Mouse (Mus musculus): ENCODE measurements around the gene 1110059E24Rik. TPM values are rescaled to one million over a fixed set of nuclear protein-coding genes. Genes with fewer than 3 reads are reported as not detected.

1110059E24Rik gene
- polyA plus RNA-seq, 1 experiment from 2014 or later, result 36.6 TPM

GRCm38 (mm10) chr19:21611725-21612575 is 40.8 kb downstream of the 1110059E24Rik start:
- no peak overlapping the region for H3K4me2 ChIP-seq
- H3K27ac ChIP-seq (ENCODE audit: low read depth, low read length), result no peak overlapping the region
- 84% methylated on average over 9 of the region's 9 CpGs for WGBS
- H3K27me3 ChIP-seq (replicated peaks; ENCODE audit: control insufficient read depth, insufficient read depth, low read length), result no peaks in the 10 kb centered on the region
- ATAC-seq (replicated peaks; ENCODE audit: low FRiP score) (no peak), DNase-seq (ENCODE audit: low spot score) (no peak)
- no peak overlapping the region for H3K4me3 ChIP-seq (ENCODE audit: low read depth, low read length)
- H3K36me3 ChIP-seq (ENCODE audit: control insufficient read depth, insufficient read depth, low read length), result no peaks in the 10 kb centered on the region
- no peaks in the 10 kb centered on the region for H3K4me1 ChIP-seq (replicated peaks; ENCODE audit: control insufficient read depth, insufficient read depth, low read length)
- H3K9me3 ChIP-seq (ENCODE audit: control insufficient read depth, low read length), result no peaks in the 10 kb centered on the region
- H3K9ac ChIP-seq (ENCODE audit: low read depth, low read length), result no peak overlapping the region

GRCm38 (mm10) chr19:21611297-21611696 is 41.5 kb downstream of the 1110059E24Rik start:
- Histone ChIP-seq H3K27ac (ENCODE audit: low read depth, low read length) (no peak overlapping the region), H3K36me3 (ENCODE audit: control insufficient read depth, insufficient read depth, low read length) (no peaks in the 10 kb centered on the region), H3K27me3 (replicated peaks; ENCODE audit: control insufficient read depth, insufficient read depth, low read length) (no peaks in the 10 kb centered on the region), H3K4me2 (no peak overlapping the region), H3K4me1 (replicated peaks; ENCODE audit: control insufficient read depth, insufficient read depth, low read length) (no peaks in the 10 kb centered on the region), H3K9ac (ENCODE audit: low read depth, low read length) (no peak overlapping the region), H3K4me3 (ENCODE audit: low read depth, low read length) (no peak overlapping the region), H3K9me3 (ENCODE audit: control insufficient read depth, low read length) (no peaks in the 10 kb centered on the region)
- ATAC-seq (replicated peaks; ENCODE audit: low FRiP score) (no peak), DNase-seq (ENCODE audit: low spot score) (no peak)
- WGBS, result 70% methylated on average over 6 of the region's 6 CpGs

- DNase-seq (ENCODE audit: low spot score) (no peak), ATAC-seq (replicated peaks; ENCODE audit: low FRiP score) (no peak)
- H3K4me1 ChIP-seq (replicated peaks; ENCODE audit: control insufficient read depth, insufficient read depth, low read length), result no peaks in the 10 kb centered on the region
- H3K27me3 ChIP-seq (replicated peaks; ENCODE audit: control insufficient read depth, insufficient read depth, low read length), result no peaks in the 10 kb centered on the region
- no peak overlapping the region for H3K27ac ChIP-seq (ENCODE audit: low read depth, low read length)
- H3K4me3 ChIP-seq (ENCODE audit: low read depth, low read length), result no peak overlapping the region
- H3K4me2 ChIP-seq, result no peak overlapping the region
- 76% methylated on average over 6 of the region's 6 CpGs for WGBS
- no peaks in the 10 kb centered on the region for H3K9me3 ChIP-seq (ENCODE audit: control insufficient read depth, low read length)
- H3K9ac ChIP-seq (ENCODE audit: low read depth, low read length), result no peak overlapping the region
- H3K36me3 ChIP-seq (ENCODE audit: control insufficient read depth, insufficient read depth, low read length), result no peaks in the 10 kb centered on the region
These were observed 42.5 kb downstream of the 1110059E24Rik start for GRCm38 (mm10) chr19:21610240-21610639.

- no peak overlapping the region for H3K27ac ChIP-seq (ENCODE audit: low read depth, low read length)
- H3K36me3 ChIP-seq (ENCODE audit: control insufficient read depth, insufficient read depth, low read length), result no peaks in the 10 kb centered on the region
- WGBS, result 84% methylated on average over 3 of the region's 3 CpGs
- ATAC-seq (replicated peaks; ENCODE audit: low FRiP score) (no peak; the same call in 1 of the 2 replicates), DNase-seq (ENCODE audit: low spot score) (no peak)
- H3K4me1 ChIP-seq (replicated peaks; ENCODE audit: control insufficient read depth, insufficient read depth, low read length), result peaks cover 5% of the 10 kb centered on the region; the same call in 1 of the 2 replicates
- H3K27me3 ChIP-seq (replicated peaks; ENCODE audit: control insufficient read depth, insufficient read depth, low read length), result no peaks in the 10 kb centered on the region
- no peak overlapping the region for H3K4me3 ChIP-seq (ENCODE audit: low read depth, low read length)
- no peak overlapping the region for H3K9ac ChIP-seq (ENCODE audit: low read depth, low read length)
- no peaks in the 10 kb centered on the region for H3K9me3 ChIP-seq (ENCODE audit: control insufficient read depth, low read length)
- no peak overlapping the region for H3K4me2 ChIP-seq
These were observed 47.5 kb downstream of the 1110059E24Rik start for GRCm38 (mm10) chr19:21605294-21605693.

- 29% methylated on average over 3 of the region's 3 CpGs for WGBS
- Histone ChIP-seq H3K9ac (ENCODE audit: low read depth, low read length) (no peak overlapping the region), H3K27me3 (replicated peaks; ENCODE audit: control insufficient read depth, insufficient read depth, low read length) (no peaks in the 10 kb centered on the region), H3K4me3 (ENCODE audit: low read depth, low read length) (no peak overlapping the region), H3K27ac (ENCODE audit: low read depth, low read length) (0 out of 2 replicates have a peak overlapping the region, but pooled peaks have one; percentile 25), H3K4me2 (no peak overlapping the region), H3K9me3 (ENCODE audit: control insufficient read depth, low read length) (no peaks in the 10 kb centered on the region), H3K36me3 (ENCODE audit: control insufficient read depth, insufficient read depth, low read length) (no peaks in the 10 kb centered on the region), H3K4me1 (replicated peaks; ENCODE audit: control insufficient read depth, insufficient read depth, low read length) (peaks cover 12% of the 10 kb centered on the region; the same call in 1 of the 2 replicates)
- peak; percentile 39 for DNase-seq (ENCODE audit: low spot score)
- no peak for ATAC-seq (replicated peaks; ENCODE audit: low FRiP score)
These were observed 48.9 kb downstream of the 1110059E24Rik start for GRCm38 (mm10) chr19:21603836-21604235.

- ATAC-seq (replicated peaks; ENCODE audit: low FRiP score) (no peak), DNase-seq (ENCODE audit: low spot score) (no peak)
- Histone ChIP-seq H3K9me3 (ENCODE audit: control insufficient read depth, low read length) (no peaks in the 10 kb centered on the region), H3K36me3 (ENCODE audit: control insufficient read depth, insufficient read depth, low read length) (no peaks in the 10 kb centered on the region), H3K27me3 (replicated peaks; ENCODE audit: control insufficient read depth, insufficient read depth, low read length) (no peaks in the 10 kb centered on the region), H3K4me2 (no peak overlapping the region), H3K27ac (ENCODE audit: low read depth, low read length) (no peak overlapping the region), H3K4me1 (replicated peaks; ENCODE audit: control insufficient read depth, insufficient read depth, low read length) (peaks cover 12% of the 10 kb centered on the region; the same call in 1 of the 2 replicates), H3K4me3 (ENCODE audit: low read depth, low read length) (no peak overlapping the region), H3K9ac (ENCODE audit: low read depth, low read length) (no peak overlapping the region)
- WGBS, result 81% methylated on average over 3 of the region's 3 CpGs
These were observed 51.2 kb downstream of the 1110059E24Rik start for GRCm38 (mm10) chr19:21601541-21602101.

- Histone ChIP-seq H3K4me3 (ENCODE audit: low read depth, low read length) (no peak overlapping the region), H3K9me3 (ENCODE audit: control insufficient read depth, low read length) (no peaks in the 10 kb centered on the region), H3K4me2 (no peak overlapping the region), H3K36me3 (ENCODE audit: control insufficient read depth, insufficient read depth, low read length) (no peaks in the 10 kb centered on the region), H3K4me1 (replicated peaks; ENCODE audit: control insufficient read depth, insufficient read depth, low read length) (peaks cover 8% of the 10 kb centered on the region; the same call in 1 of the 2 replicates), H3K27me3 (replicated peaks; ENCODE audit: control insufficient read depth, insufficient read depth, low read length) (no peaks in the 10 kb centered on the region), H3K27ac (ENCODE audit: low read depth, low read length) (no peak overlapping the region), H3K9ac (ENCODE audit: low read depth, low read length) (no peak overlapping the region)
- WGBS, result 70% methylated on average over 8 of the region's 8 CpGs
- DNase-seq (ENCODE audit: low spot score) (no peak), ATAC-seq (replicated peaks; ENCODE audit: low FRiP score) (no peak)
These were observed 54.0 kb downstream of the 1110059E24Rik start for GRCm38 (mm10) chr19:21598659-21599352.

- no peaks in the 10 kb centered on the region for H3K27me3 ChIP-seq (replicated peaks; ENCODE audit: control insufficient read depth, insufficient read depth, low read length)
- 82% methylated on average over 1 of the region's 1 CpGs for WGBS
- no peak overlapping the region for H3K4me3 ChIP-seq (ENCODE audit: low read depth, low read length)
- H3K4me2 ChIP-seq, result no peak overlapping the region
- peaks cover 7% of the 10 kb centered on the region; the same call in 1 of the 2 replicates for H3K4me1 ChIP-seq (replicated peaks; ENCODE audit: control insufficient read depth, insufficient read depth, low read length)
- no peaks in the 10 kb centered on the region for H3K36me3 ChIP-seq (ENCODE audit: control insufficient read depth, insufficient read depth, low read length)
- DNase-seq (ENCODE audit: low spot score), result no peak
- H3K9me3 ChIP-seq (ENCODE audit: control insufficient read depth, low read length), result no peaks in the 10 kb centered on the region
- H3K27ac ChIP-seq (ENCODE audit: low read depth, low read length), result no peak overlapping the region
- no peak for ATAC-seq (replicated peaks; ENCODE audit: low FRiP score)
- no peak overlapping the region for H3K9ac ChIP-seq (ENCODE audit: low read depth, low read length)
These were observed 58.1 kb downstream of the 1110059E24Rik start for GRCm38 (mm10) chr19:21594676-21595075.

All from liver, embryonic 11.5 days (tissue).